Mouse (Mus musculus) hindbrain, postnatal 0 days (tissue): ENCODE data around the gene Adig. TPM values are rescaled to one million over a fixed set of nuclear protein-coding genes. Genes with fewer than 3 reads are reported as not detected.

Experiments used
- ATAC-seq: fragments of 200-750 bp; cut with Nextera tagmentation; 2 replicates; pipeline ENCODE4 v1.8.0; 2017; ENCODE audit warnings: mild to moderate bottlenecking, moderate TSS enrichment, moderate library complexity
- DNase-seq: peaks from one replicate; pipeline ENCODE4 v3.0.0-alpha.2; 2015; ENCODE audit warnings: low spot score
- H3K27ac ChIP-seq: fragments of 300-500 bp; sonication (generic); 2 replicates; pipeline ENCODE4 v1.5.1; 2014; ENCODE audit warnings: mild to moderate bottlenecking
- H3K27me3 ChIP-seq: fragments of 300-500 bp; sonication (generic); 2 replicates; pipeline ENCODE4 v1.6.1; 2014; ENCODE audit warnings: low read length, mixed read lengths; ENCODE audit not compliant: insufficient read depth
- H3K36me3 ChIP-seq: fragments of 300-500 bp; sonication (generic); 2 replicates; pipeline ENCODE4 v1.6.1; 2014; ENCODE audit warnings: low read length, mixed read lengths; ENCODE audit not compliant: insufficient read depth
- H3K4me1 ChIP-seq: fragments of 300-500 bp; sonication (generic); 2 replicates; pipeline ENCODE4 v1.6.1; 2014; ENCODE audit warnings: antibody characterized with exemption, low read length, mixed read lengths; ENCODE audit not compliant: insufficient read depth
- H3K4me2 ChIP-seq: fragments of 300-500 bp; sonication (generic); 2 replicates; pipeline ENCODE4 v1.6.1; 2014; ENCODE audit warnings: low read depth, mild to moderate bottlenecking, low read length, moderate library complexity, mixed read lengths
- H3K4me3 ChIP-seq: fragments of 300-500 bp; sonication (generic); 2 replicates; pipeline ENCODE4 v1.5.1; 2014; ENCODE audit warnings: low read length
- H3K9ac ChIP-seq: fragments of 300-500 bp; sonication (generic); replicated peaks from 2 replicates; pipeline ENCODE4 v1.6.1; 2014; ENCODE audit warnings: mild to moderate bottlenecking, low read length, moderate library complexity, mixed read lengths
- H3K9me3 ChIP-seq: fragments of 300-500 bp; sonication (generic); 2 replicates; pipeline ENCODE4 v1.6.1; 2016; ENCODE audit warnings: low read length, mixed read lengths
- CTCF ChIP-seq: IDR thresholded peaks from 2 replicates; pipeline ENCODE4 v1.5.1; 2016; ENCODE audit warnings: antibody characterized with exemption, control low read depth, low read depth
- WGBS: fragments of 180-500 bp; shearing (Covaris S2); extraction: QIAGEN DNeasy Blood & Tissue Kit; methylation state at CpG from one replicate; pipeline ENCODE4 v1.1.7; 2014; 5-methylcytosine and 5-hydroxymethylcytosine counted together
- polyA plus RNA-seq: library from polyadenylated mRNA; unstranded; fragments of >200 nt; fragmentation: Nextera tagmentation; extraction: Ambion mirVana; gene quantifications from 2 replicates; pipeline ENCODE4 v1.2.1, GENCODE M21; 2015
- total RNA-seq: library from RNA; depleted of rRNA; stranded (reverse); fragments of >200 nt; gene quantifications from 2 replicates; pipeline ENCODE4 v1.2.3, GENCODE M21; 2014; rRNA removed

The Adig gene
- not detected in 2 replicates for total RNA-seq
- polyA plus RNA-seq, result not detected in 2 replicates

- Histone ChIP-seq H3K4me1 (no peaks in the 10 kb centered on the region), H3K4me2 (no peak within 1 kb of the TSS), H3K9me3 (no peaks in the 10 kb centered on the region), H3K27ac (no peak within 1 kb of the TSS), H3K9ac (no peak within 1 kb of the TSS), H3K4me3 (no peak within 1 kb of the TSS), H3K36me3 (peaks cover 17% of the 10 kb centered on the region; the same call in 1 of the 2 replicates), H3K27me3 (no peaks in the 10 kb centered on the region)
- 85% methylated on average over 11 of the region's 11 CpGs for WGBS
- DNase-seq (no peak), ATAC-seq (no peak)
- no peak for TF ChIP-seq CTCF
These were observed at the start of gene Adig for GRCm38 (mm10) chr2:158501836-158502812. TSS of gene Adig (plus strand) at chr2:158502612.

GRCm38 (mm10) chr2:158456451-158456850 lies 46.0 kb upstream of the Adig start:
- Histone ChIP-seq H3K4me3 (no peak overlapping the region), H3K4me1 (no peaks in the 10 kb centered on the region), H3K27me3 (no peaks in the 10 kb centered on the region), H3K9me3 (no peaks in the 10 kb centered on the region), H3K4me2 (no peak overlapping the region), H3K27ac (no peak overlapping the region), H3K36me3 (peaks cover 52% of the 10 kb centered on the region), H3K9ac (no peak overlapping the region)
- no peak for DNase-seq
- 95% methylated on average over 4 of the region's 4 CpGs for WGBS
- no peak for ATAC-seq
- no peak for TF ChIP-seq CTCF

DNA sequence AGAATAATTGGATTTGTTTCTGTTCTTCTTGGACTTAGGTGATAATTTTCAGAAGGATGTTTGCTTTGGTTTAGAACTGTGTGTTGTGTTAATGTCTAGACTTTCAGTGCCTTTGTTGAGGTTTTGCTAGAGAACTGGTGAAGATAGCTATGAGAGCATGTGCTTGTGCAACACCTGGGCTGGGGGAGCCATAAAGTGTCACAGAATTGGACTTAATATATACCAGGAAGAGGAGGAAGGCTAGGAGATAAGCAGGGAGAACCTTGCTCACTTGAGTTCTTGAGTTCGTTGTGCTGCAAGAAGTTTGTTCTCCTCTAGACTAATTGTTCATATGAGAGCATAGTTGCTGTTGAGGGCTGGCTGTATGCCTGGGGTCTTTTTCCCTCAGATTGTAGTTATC lies 44.8 kb upstream of the Adig start:
- Histone ChIP-seq H3K9ac (no peak overlapping the region), H3K9me3 (no peaks in the 10 kb centered on the region), H3K27me3 (no peaks in the 10 kb centered on the region), H3K36me3 (peaks cover 61% of the 10 kb centered on the region), H3K27ac (no peak overlapping the region), H3K4me3 (no peak overlapping the region), H3K4me2 (no peak overlapping the region), H3K4me1 (no peaks in the 10 kb centered on the region)
- 81% methylated on average over 1 of the region's 1 CpGs for WGBS
- DNase-seq, result no peak
- no peak for ATAC-seq
- no peak for TF ChIP-seq CTCF

DNA sequence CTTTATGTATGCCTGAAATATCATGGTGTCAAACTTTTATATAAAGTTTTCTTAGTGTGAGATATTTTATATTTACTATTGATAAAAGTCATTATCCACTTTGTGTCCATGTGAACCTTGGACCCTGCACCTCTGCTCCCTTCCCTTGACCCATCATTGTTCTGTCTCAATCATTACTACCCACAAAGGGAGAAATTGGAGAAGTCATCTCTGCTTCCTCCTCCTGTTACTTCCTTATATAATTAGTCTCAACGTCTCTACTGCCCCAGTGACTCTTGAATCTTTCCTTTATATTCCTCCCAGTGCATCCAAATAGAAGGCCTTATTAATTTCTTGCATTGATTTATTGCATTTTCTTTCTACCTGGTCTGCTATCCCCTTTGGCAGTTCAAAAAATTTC lies 40.0 kb upstream of the Adig start:
- ATAC-seq (no peak), DNase-seq (no peak)
- Histone ChIP-seq H3K36me3 (peaks cover 66% of the 10 kb centered on the region), H3K27ac (no peak overlapping the region), H3K27me3 (no peaks in the 10 kb centered on the region), H3K4me3 (no peak overlapping the region), H3K9ac (no peak overlapping the region), H3K4me2 (no peak overlapping the region), H3K4me1 (no peaks in the 10 kb centered on the region), H3K9me3 (no peaks in the 10 kb centered on the region)
- 79% methylated on average over 1 of the region's 1 CpGs for WGBS
- no peak for TF ChIP-seq CTCF

DNA sequence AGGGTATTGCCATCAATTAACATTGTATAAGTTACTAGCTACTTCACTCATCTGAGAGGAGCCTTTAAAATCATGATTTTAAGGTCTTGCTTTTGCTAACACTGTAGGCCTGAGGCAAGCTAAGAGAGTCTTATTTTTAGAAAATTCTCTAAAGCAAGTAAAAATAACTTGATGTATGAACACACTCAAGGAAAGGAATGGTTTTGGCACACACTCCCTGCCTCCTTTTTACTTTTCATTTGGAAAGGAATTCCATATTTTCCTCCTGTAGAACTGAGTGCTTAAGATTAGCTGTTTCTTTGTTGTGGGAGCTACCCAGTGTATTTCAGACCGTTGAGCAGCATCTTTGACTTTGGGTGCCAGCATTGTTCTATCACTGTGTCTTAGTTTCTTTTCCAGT lies 28.3 kb upstream of the Adig start:
- no peak for DNase-seq
- Histone ChIP-seq H3K4me1 (no peaks in the 10 kb centered on the region), H3K4me3 (no peak overlapping the region), H3K9me3 (no peaks in the 10 kb centered on the region), H3K4me2 (no peak overlapping the region), H3K36me3 (peaks cover 34% of the 10 kb centered on the region), H3K9ac (no peak overlapping the region), H3K27me3 (no peaks in the 10 kb centered on the region), H3K27ac (no peak overlapping the region)
- no peak for ATAC-seq
- WGBS, result 88% methylated on average over 1 of the region's 1 CpGs
- TF ChIP-seq CTCF, result no peak

- Histone ChIP-seq H3K36me3 (peaks cover 40% of the 10 kb centered on the region), H3K9ac (no peak overlapping the region), H3K27ac (no peak overlapping the region), H3K9me3 (no peaks in the 10 kb centered on the region), H3K4me1 (no peaks in the 10 kb centered on the region), H3K4me2 (no peak overlapping the region), H3K4me3 (no peak overlapping the region), H3K27me3 (no peaks in the 10 kb centered on the region)
- ATAC-seq (no peak), DNase-seq (no peak)
- WGBS, result 67% methylated on average over 3 of the region's 3 CpGs
- no peak for TF ChIP-seq CTCF
These were observed 24.8 kb upstream of the Adig start for GRCm38 (mm10) chr2:158477640-158478039.

GRCm38 (mm10) chr2:158498457-158498856 lies 4.0 kb upstream of the Adig start:
- H3K27ac ChIP-seq, result no peak overlapping the region
- H3K27me3 ChIP-seq, result no peaks in the 10 kb centered on the region
- WGBS, result 70% methylated on average over 5 of the region's 5 CpGs
- no peak for TF ChIP-seq CTCF
- ATAC-seq, result peak; percentile 59
- H3K4me1 ChIP-seq, result no peaks in the 10 kb centered on the region
- H3K36me3 ChIP-seq, result peaks cover 45% of the 10 kb centered on the region
- H3K9ac ChIP-seq, result no peak overlapping the region
- no peak overlapping the region for H3K4me2 ChIP-seq
- DNase-seq, result no peak
- H3K4me3 ChIP-seq, result no peak overlapping the region
- no peaks in the 10 kb centered on the region for H3K9me3 ChIP-seq
